Mouse (Mus musculus) G1E (cell line): ENCODE results near the gene Glg1. TPM values are rescaled to one million over a fixed set of nuclear protein-coding genes. Genes with fewer than 3 reads are reported as not detected.

Experiments used
- ATAC-seq: 2 replicates; pipeline ENCODE4 v1.8.0; 2016; ENCODE audit warnings: mild to moderate bottlenecking; ENCODE audit not compliant: insufficient number of reproducible peaks, poor library complexity, low FRiP score, severe bottlenecking; ENCODE audit errors: extremely low read depth
- DNase-seq: peaks from one replicate; pipeline ENCODE4 v3.0.0; 2012; ENCODE audit warnings: low spot score
- H3K27me3 ChIP-seq: 2 replicates; pipeline ENCODE4 v1.6.1; 2012; ENCODE audit warnings: mild to moderate bottlenecking, low read length, inconsistent platforms; ENCODE audit not compliant: insufficient read depth
- H3K36me3 ChIP-seq: replicated peaks from 2 replicates; pipeline ENCODE3; 2012; ENCODE audit warnings: mild to moderate bottlenecking, inconsistent platforms
- H3K4me1 ChIP-seq: 2 replicates; pipeline ENCODE4 v1.6.1; 2012; ENCODE audit warnings: low read depth, low read length, inconsistent platforms, mixed read lengths; ENCODE audit not compliant: insufficient read depth
- H3K4me3 ChIP-seq: 2 replicates; pipeline ENCODE4 v1.5.1; 2012; ENCODE audit warnings: low read depth, mild to moderate bottlenecking, inconsistent platforms, low read length, moderate library complexity, mixed read lengths
- H3K9me3 ChIP-seq: replicated peaks from 2 replicates; pipeline ENCODE4 v1.6.1; 2012; ENCODE audit warnings: inconsistent platforms
- CTCF ChIP-seq: IDR thresholded peaks from 2 replicates; pipeline ENCODE4 v1.5.1; 2012; ENCODE audit warnings: low read depth, low read length, inconsistent platforms, mixed read lengths
- GATA1 ChIP-seq: IDR thresholded peaks from 2 replicates; pipeline ENCODE4 v1.6.1; 2012; ENCODE audit warnings: borderline replicate concordance, low read length, inconsistent platforms, mixed read lengths
- GATA2 ChIP-seq: IDR thresholded peaks from 2 replicates; pipeline ENCODE4 v1.6.1; 2012; ENCODE audit warnings: low read depth, low read length, inconsistent platforms, borderline replicate concordance
- POLR2AphosphoS5 ChIP-seq: IDR thresholded peaks from 2 replicates; pipeline ENCODE4 v1.6.1; 2012; ENCODE audit warnings: low read depth, low read length, inconsistent platforms; ENCODE audit not compliant: insufficient replicate concordance
- TAL1 ChIP-seq: conservative IDR thresholded peaks from 2 replicates; pipeline ENCODE4 v1.6.1; 2012; ENCODE audit warnings: low read depth, low read length, inconsistent platforms, mixed read lengths
- polyA plus RNA-seq: library from polyadenylated mRNA; stranded (reverse); fragments of >175 nt; gene quantifications from 2 replicates; pipeline ENCODE4 v1.2.3, GENCODE M21; 2012
- total RNA-seq, 2 experiments: library from RNA; stranded (forward) in 1 of 2; stranded (reverse) in 1 of 2; fragments of 200-1000 nt in 1 of 2; fragments of >200 nt in 1 of 2; fragmentation: Nextera tagmentation in 1 of 2; gene quantifications; 2 replicates each; pipeline ENCODE4 v1.2.3; 2014 to 2017

The Glg1 gene
- total and polyA plus RNA-seq, 3 experiments = 12.7 to 71.0 (median 22.7) TPM

- DNase-seq (no peak), ATAC-seq (no peak)
- peaks cover 93% of the 10 kb centered on the region for H3K36me3 ChIP-seq
- no peaks in the 10 kb centered on the region for H3K9me3 ChIP-seq
- no peaks in the 10 kb centered on the region for H3K27me3 ChIP-seq
- no peak overlapping the region for H3K4me3 ChIP-seq
- no peaks in the 10 kb centered on the region for H3K4me1 ChIP-seq
- TF ChIP-seq CTCF = no peak
- TF ChIP-seq GATA1 = no peak
- TF ChIP-seq TAL1 = no peak
- TF ChIP-seq POLR2AphosphoS5 = no peak
- TF ChIP-seq GATA2 = no peak
Observed at GRCm38 (mm10) chr8:111119481-111119880, 139.5 kb downstream of the Glg1 start.

GRCm38 (mm10) chr8:111114891-111115290, 144.1 kb downstream of the Glg1 start:
- DNase-seq (no peak), ATAC-seq (no peak)
- Histone ChIP-seq H3K4me3 (no peak overlapping the region), H3K9me3 (no peaks in the 10 kb centered on the region), H3K36me3 (peaks cover 79% of the 10 kb centered on the region), H3K4me1 (no peaks in the 10 kb centered on the region), H3K27me3 (no peaks in the 10 kb centered on the region)
- TF ChIP-seq TAL1 (no peak), GATA1 (no peak), POLR2AphosphoS5 (no peak), GATA2 (no peak), CTCF (no peak)

Other genes starting within 250 kb of the Glg1 start
- 17.4 and 18.8 TPM in 2 replicates for gene Ddx19b, start 227.5 kb downstream of the Glg1 start, total RNA-seq (2014; fragmentation: Nextera tagmentation)
- gene Ddx19b, start 227.5 kb downstream of the Glg1 start, total RNA-seq (2017) = 21.7 and 21.9 TPM in 2 replicates
- gene Ddx19b, start 227.5 kb downstream of the Glg1 start, polyA plus RNA-seq = 5.1 and 6.3 TPM in 2 replicates
- gene Aars, start 226.1 kb downstream of the Glg1 start, total RNA-seq (2014; fragmentation: Nextera tagmentation) = 126 and 131 TPM in 2 replicates
- gene Aars, start 226.1 kb downstream of the Glg1 start, total RNA-seq (2017) = 77.0 and 81.8 TPM in 2 replicates
- gene Aars, start 226.1 kb downstream of the Glg1 start, polyA plus RNA-seq = 37.3 and 56.4 TPM in 2 replicates
- gene Exosc6, start 202.9 kb downstream of the Glg1 start, total RNA-seq (2014; fragmentation: Nextera tagmentation) = not detected in 2 replicates
- 13.9 and 17.0 TPM in 2 replicates for gene Exosc6, start 202.9 kb downstream of the Glg1 start, total RNA-seq (2017)
- 88.0 and 119 TPM in 2 replicates for gene Exosc6, start 202.9 kb downstream of the Glg1 start, polyA plus RNA-seq
- not detected in 2 replicates for gene Clec18a, start 166.8 kb downstream of the Glg1 start, total RNA-seq (2014; fragmentation: Nextera tagmentation)
- 0.05 and 0.06 TPM in 2 replicates for gene Clec18a, start 166.8 kb downstream of the Glg1 start, total RNA-seq (2017)
- gene Clec18a, start 166.8 kb downstream of the Glg1 start, polyA plus RNA-seq = not detected in 2 replicates
- 14.0 and 15.7 TPM in 2 replicates for gene Pdpr, start 164.6 kb downstream of the Glg1 start, total RNA-seq (2014; fragmentation: Nextera tagmentation)
- gene Pdpr, start 164.6 kb downstream of the Glg1 start, total RNA-seq (2017) = 19.4 and 20.5 TPM in 2 replicates
- gene Pdpr, start 164.6 kb downstream of the Glg1 start, polyA plus RNA-seq = 8.7 and 9.5 TPM in 2 replicates
- 58.1 and 72.0 TPM in 2 replicates for gene Rfwd3, start 41.0 kb upstream of the Glg1 start, total RNA-seq (2014; fragmentation: Nextera tagmentation)
- 79.2 and 83.2 TPM in 2 replicates for gene Rfwd3, start 41.0 kb upstream of the Glg1 start, total RNA-seq (2017)
- gene Rfwd3, start 41.0 kb upstream of the Glg1 start, polyA plus RNA-seq = 4.0 and 4.9 TPM in 2 replicates
- gene Mlkl, start 79.0 kb upstream of the Glg1 start, total RNA-seq (2014; fragmentation: Nextera tagmentation) = not detected in 2 replicates
- 0.17 TPM in 1 of 2 replicates, not detected in the other for gene Mlkl, start 79.0 kb upstream of the Glg1 start, total RNA-seq (2017)
- gene Mlkl, start 79.0 kb upstream of the Glg1 start, polyA plus RNA-seq = not detected in 2 replicates
- gene Fa2h, start 134.6 kb upstream of the Glg1 start, total RNA-seq (2014; fragmentation: Nextera tagmentation) = not detected in 2 replicates
- 0.06 and 0.11 TPM in 2 replicates for gene Fa2h, start 134.6 kb upstream of the Glg1 start, total RNA-seq (2017)
- not detected in 2 replicates for gene Fa2h, start 134.6 kb upstream of the Glg1 start, polyA plus RNA-seq